Mouse (Mus musculus): ENCODE results near the gene Gm49510. TPM values are rescaled to one million over a fixed set of nuclear protein-coding genes. Genes with fewer than 3 reads are reported as not detected.

Gene Gm49510
- polyA plus RNA-seq, 1 experiment from 2014 or later = 0.10 TPM

DNA sequence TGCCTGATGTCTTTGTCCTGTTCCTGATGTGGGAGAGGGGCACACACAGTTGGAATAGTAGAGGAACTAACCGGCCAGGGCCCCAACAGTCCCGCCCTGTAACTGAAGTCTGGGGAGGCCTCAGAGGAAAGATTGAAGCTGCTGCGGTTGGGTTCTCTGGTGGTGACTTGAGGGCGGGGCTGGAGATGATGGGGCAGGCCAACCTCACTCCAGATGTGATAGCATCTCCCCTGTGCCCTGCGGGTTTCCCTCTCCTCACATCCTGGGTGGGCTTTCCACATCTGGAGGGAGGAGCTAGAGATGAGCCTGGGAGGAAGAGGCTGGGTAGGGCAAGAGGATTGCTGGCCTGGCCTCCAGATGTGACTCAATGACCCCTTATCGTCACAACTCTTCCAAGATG is 24.1 kb downstream of the Gm49510 start:
- H3K9ac ChIP-seq (replicated peaks; ENCODE audit: low read depth) = no peak overlapping the region
- no peak overlapping the region for H3K4me3 ChIP-seq (ENCODE audit: low read depth, low read length)
- H3K9me3 ChIP-seq (ENCODE audit: low read length) = no peaks in the 10 kb centered on the region
- H3K27ac ChIP-seq (ENCODE audit: low read length) = no peak overlapping the region
- no peak for ATAC-seq
- peaks cover 16% of the 10 kb centered on the region; the same call in 1 of the 2 replicates for H3K4me1 ChIP-seq (ENCODE audit: insufficient read depth, low read depth, low read length)
- H3K4me2 ChIP-seq (replicated peaks; ENCODE audit: low read depth, low read length) = no peak overlapping the region
- DNase-seq (ENCODE audit: low spot score) = no peak
- WGBS = 64% methylated on average over 6 of the region's 6 CpGs
- no peaks in the 10 kb centered on the region for H3K27me3 ChIP-seq (replicated peaks; ENCODE audit: insufficient read depth, low read length)
- no peaks in the 10 kb centered on the region for H3K36me3 ChIP-seq (ENCODE audit: insufficient read depth, low read length)
- no peak for TF ChIP-seq EP300 (IDR thresholded peaks at IDR 0.05)
- no peak for TF ChIP-seq CTCF (IDR thresholded peaks at IDR 0.05)

DNA sequence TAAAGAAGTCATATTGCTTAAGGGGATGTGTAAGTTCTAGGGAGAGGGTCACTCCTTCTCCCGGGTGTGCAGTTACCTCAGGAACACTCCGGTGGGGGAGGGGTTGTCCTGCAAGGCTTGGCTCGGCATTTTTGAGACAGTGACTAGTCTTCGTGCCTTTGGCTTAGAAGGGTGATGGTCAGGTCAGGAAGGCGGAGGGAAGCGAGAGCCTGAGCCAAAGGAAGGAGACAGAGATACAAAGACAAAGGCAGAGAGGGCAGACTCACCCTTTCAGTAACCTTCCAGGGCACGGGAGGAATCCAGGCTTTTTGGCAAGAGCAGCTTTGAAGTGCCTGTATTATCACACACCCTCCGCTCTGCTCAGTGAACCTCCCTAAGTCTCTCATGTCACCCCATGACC is 25.7 kb downstream of the Gm49510 start:
- Histone ChIP-seq H3K4me1 (ENCODE audit: insufficient read depth, low read depth, low read length) (peaks cover 16% of the 10 kb centered on the region; the same call in 1 of the 2 replicates), H3K4me3 (ENCODE audit: low read depth, low read length) (no peak overlapping the region), H3K9me3 (ENCODE audit: low read length) (no peaks in the 10 kb centered on the region), H3K4me2 (replicated peaks; ENCODE audit: low read depth, low read length) (no peak overlapping the region), H3K36me3 (ENCODE audit: insufficient read depth, low read length) (no peaks in the 10 kb centered on the region), H3K27ac (ENCODE audit: low read length) (no peak overlapping the region), H3K9ac (replicated peaks; ENCODE audit: low read depth) (no peak overlapping the region), H3K27me3 (replicated peaks; ENCODE audit: insufficient read depth, low read length) (no peaks in the 10 kb centered on the region)
- TF ChIP-seq EP300 (IDR thresholded peaks at IDR 0.05) (no peak), CTCF (IDR thresholded peaks at IDR 0.05) (no peak)
- DNase-seq (ENCODE audit: low spot score) (no peak), ATAC-seq (no peak)
- 29% methylated on average over 8 of the region's 8 CpGs for WGBS

DNA sequence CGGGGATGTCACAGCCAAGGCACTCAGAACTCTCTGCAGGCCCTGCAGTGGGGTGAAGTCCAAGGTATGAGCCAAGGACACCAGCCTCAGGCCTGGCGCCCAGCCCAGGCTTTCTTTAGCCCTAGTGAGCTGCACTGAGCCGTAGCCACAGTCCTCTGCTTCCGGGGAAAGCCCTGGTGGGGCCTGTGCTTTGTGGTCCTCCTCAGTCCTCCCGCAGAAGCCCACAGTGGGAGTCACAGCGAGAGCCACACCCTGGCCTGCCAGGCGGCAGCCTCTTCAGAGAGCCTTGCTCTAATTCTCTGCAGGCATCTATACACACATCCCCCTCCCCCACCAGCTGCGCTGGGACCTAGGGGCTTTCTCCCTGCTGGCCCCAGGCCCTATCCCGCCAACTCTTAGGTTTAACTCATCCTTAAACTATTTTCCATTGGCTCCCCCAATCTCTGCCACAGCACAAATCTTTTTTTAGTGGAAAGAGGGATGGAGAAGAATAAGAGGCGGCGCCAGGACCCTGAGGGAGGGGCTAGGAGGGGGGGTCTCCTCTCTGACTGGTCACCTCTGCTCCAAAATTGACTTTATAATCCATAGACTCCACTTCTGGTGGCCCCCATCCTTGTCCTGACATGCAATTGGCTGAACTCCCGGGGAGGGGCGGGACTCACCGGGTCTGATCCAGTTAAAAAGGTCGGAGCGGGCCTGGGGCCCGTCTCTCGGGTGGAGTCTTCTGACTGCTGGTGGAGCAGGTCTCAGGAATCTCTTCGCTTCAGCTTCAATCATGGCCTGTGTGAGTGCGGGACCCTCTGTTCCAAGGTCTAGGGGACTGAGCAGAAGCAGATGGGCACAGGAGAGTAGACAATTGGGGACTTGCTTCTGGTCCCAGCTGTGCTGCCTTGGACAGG is 26.8 kb downstream of the Gm49510 start, which contains the start of gene Lgals1:
Lgals1 (plus strand) TSS at position 705 of the 899 bp plus-strand sequence.
- peak; percentile 86 for DNase-seq (ENCODE audit: low spot score)
- peaks cover 16% of the 10 kb centered on the region; the same call in 1 of the 2 replicates for H3K4me1 ChIP-seq (ENCODE audit: insufficient read depth, low read depth, low read length)
- H3K9me3 ChIP-seq (ENCODE audit: low read length) = no peaks in the 10 kb centered on the region
- WGBS = 7% methylated on average over 20 of the region's 20 CpGs
- TF ChIP-seq CTCF (IDR thresholded peaks at IDR 0.05) (no peak), EP300 (IDR thresholded peaks at IDR 0.05) (no peak)
- peak within 1 kb of the TSS; percentile 1; the same call in 1 of the 2 replicates for H3K9ac ChIP-seq (replicated peaks; ENCODE audit: low read depth)
- peak within 1 kb of the TSS; percentile 68 for H3K27ac ChIP-seq (ENCODE audit: low read length)
- ATAC-seq = peak; percentile 76
- peak within 1 kb of the TSS; percentile 64 for H3K4me2 ChIP-seq (replicated peaks; ENCODE audit: low read depth, low read length)
- H3K4me3 ChIP-seq (ENCODE audit: low read depth, low read length) = peak within 1 kb of the TSS; percentile 36
- no peaks in the 10 kb centered on the region for H3K27me3 ChIP-seq (replicated peaks; ENCODE audit: insufficient read depth, low read length)
- no peaks in the 10 kb centered on the region for H3K36me3 ChIP-seq (ENCODE audit: insufficient read depth, low read length)

DNA sequence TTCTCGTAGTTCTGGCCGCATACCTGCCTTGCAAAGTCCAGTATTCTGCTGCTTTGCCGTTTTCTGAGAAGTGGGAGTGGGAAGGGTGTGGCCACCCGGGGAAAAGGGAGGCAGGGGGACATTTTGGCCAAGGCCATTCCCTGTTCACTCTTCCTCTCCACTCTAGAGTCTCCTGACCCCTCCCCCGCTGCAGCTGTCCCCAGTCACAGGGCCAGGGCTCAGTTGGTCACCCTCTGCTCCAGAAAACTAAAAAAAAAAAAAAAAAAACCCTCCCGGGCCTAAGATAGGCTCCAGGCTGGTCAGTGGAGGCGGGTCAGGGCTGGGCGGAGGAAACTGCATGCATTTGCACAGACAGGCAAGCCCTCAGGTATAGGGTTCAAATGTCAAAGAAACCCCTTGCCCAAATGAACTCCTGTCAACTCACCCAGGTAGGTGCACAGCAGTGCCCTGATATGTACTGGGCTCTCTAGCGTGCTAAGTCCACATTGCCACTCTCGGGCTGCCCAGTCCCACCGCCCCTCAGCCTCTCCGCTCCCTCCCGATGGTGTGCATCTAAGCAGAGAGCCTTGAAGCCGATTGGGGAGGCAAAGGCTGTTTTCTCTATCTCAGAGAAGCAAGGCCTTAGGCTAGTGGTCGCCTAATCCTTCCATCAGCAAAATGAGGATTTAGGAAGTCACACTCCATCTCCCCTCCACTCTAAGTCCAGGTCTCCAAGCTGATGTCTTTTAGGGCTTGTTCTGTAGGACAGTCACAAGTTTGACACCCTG is 27.7 kb downstream of the Gm49510 start:
- peaks cover 16% of the 10 kb centered on the region; the same call in 1 of the 2 replicates for H3K4me1 ChIP-seq (ENCODE audit: insufficient read depth, low read depth, low read length)
- H3K36me3 ChIP-seq (ENCODE audit: insufficient read depth, low read length) = no peaks in the 10 kb centered on the region
- DNase-seq (ENCODE audit: low spot score) = no peak
- peak; percentile 9; the same call in 1 of the 2 replicates for ATAC-seq
- 23% methylated on average over 15 of the region's 15 CpGs for WGBS
- peak overlapping the region; percentile 68 for H3K27ac ChIP-seq (ENCODE audit: low read length)
- H3K4me2 ChIP-seq (replicated peaks; ENCODE audit: low read depth, low read length) = peak overlapping the region; percentile 64
- TF ChIP-seq EP300 (IDR thresholded peaks at IDR 0.05) = no peak
- TF ChIP-seq CTCF (IDR thresholded peaks at IDR 0.05) = no peak
- H3K9me3 ChIP-seq (ENCODE audit: low read length) = no peaks in the 10 kb centered on the region
- H3K4me3 ChIP-seq (ENCODE audit: low read depth, low read length) = peak overlapping the region; percentile 36
- H3K9ac ChIP-seq (replicated peaks; ENCODE audit: low read depth) = peak overlapping the region; percentile 1; the same call in 1 of the 2 replicates
- no peaks in the 10 kb centered on the region for H3K27me3 ChIP-seq (replicated peaks; ENCODE audit: insufficient read depth, low read length)

DNA sequence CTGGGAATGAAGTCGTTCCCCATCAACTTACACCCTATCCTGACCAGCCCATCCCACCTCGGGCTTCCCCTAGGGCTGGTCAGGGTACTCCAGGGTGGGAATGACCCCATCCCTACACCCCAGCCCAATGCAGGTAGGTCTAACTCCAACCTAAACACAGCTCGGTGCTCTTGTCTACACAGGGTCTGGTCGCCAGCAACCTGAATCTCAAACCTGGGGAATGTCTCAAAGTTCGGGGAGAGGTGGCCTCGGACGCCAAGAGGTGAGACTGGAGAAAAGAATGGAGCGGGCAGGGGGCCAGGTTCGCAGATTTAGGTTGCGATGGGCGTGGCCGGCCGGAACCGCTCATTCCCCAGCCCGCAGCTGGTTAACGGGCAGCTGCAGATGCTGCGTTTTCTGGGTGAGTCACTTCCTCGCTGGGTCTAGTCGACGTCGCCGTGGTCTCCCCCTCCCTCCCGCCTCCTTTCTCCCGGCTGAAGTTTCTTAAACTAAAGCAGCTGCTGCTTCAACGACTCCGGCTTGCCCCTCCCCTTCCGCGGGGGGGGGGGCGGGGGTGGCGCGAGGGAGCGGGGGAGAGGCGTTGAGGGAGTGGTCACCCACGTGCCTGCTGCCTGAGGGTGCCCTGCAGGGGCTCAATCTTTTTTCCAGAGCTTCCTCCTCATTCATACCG is 28.5 kb downstream of the Gm49510 start:
- peak; percentile 73 for ATAC-seq
- peak overlapping the region; percentile 68 for H3K27ac ChIP-seq (ENCODE audit: low read length)
- peaks cover 16% of the 10 kb centered on the region; the same call in 1 of the 2 replicates for H3K4me1 ChIP-seq (ENCODE audit: insufficient read depth, low read depth, low read length)
- TF ChIP-seq CTCF (IDR thresholded peaks at IDR 0.05) (no peak), EP300 (IDR thresholded peaks at IDR 0.05) (no peak)
- WGBS = under 1% methylated on average over 26 of the region's 35 CpGs
- H3K36me3 ChIP-seq (ENCODE audit: insufficient read depth, low read length) = no peaks in the 10 kb centered on the region
- no peaks in the 10 kb centered on the region for H3K27me3 ChIP-seq (replicated peaks; ENCODE audit: insufficient read depth, low read length)
- peak; percentile 96 for DNase-seq (ENCODE audit: low spot score)
- no peaks in the 10 kb centered on the region for H3K9me3 ChIP-seq (ENCODE audit: low read length)
- H3K4me3 ChIP-seq (ENCODE audit: low read depth, low read length) = peak overlapping the region; percentile 36
- H3K4me2 ChIP-seq (replicated peaks; ENCODE audit: low read depth, low read length) = peak overlapping the region; percentile 64
- H3K9ac ChIP-seq (replicated peaks; ENCODE audit: low read depth) = 0 out of 2 replicates have a peak overlapping the region, but pooled peaks have one; percentile 1
